Mouse (Mus musculus) erythroblast, embryonic 14.5 days (primary cell): ENCODE measurements around the gene Csrp3.

ENCODE experiments used
- GATA1 ChIP-seq: IDR thresholded peaks from 2 replicates; pipeline ENCODE4 v1.6.1; 2012; ENCODE audit warnings: low read length, inconsistent platforms, mixed read lengths
- TAL1 ChIP-seq: IDR thresholded peaks from 3 replicates; pipeline ENCODE4 v1.6.1; 2012; ENCODE audit warnings: low read length, inconsistent platforms, mixed read lengths

GRCm38 (mm10) chr7:48864199-48864598, 16.4 kb upstream of the Csrp3 start:
- TF ChIP-seq TAL1 (no peak), GATA1 (no peak)
